Mouse (Mus musculus) heart, postnatal 0 days (tissue): ENCODE data around the gene Gm29427.

Experiments
- CTCF ChIP-seq: IDR thresholded peaks from 2 replicates; pipeline ENCODE4 v1.5.1; 2016; ENCODE audit warnings: antibody characterized with exemption, control low read depth, low read depth
- EP300 ChIP-seq: IDR thresholded peaks from 2 replicates; pipeline ENCODE4 v1.6.1; 2016; ENCODE audit warnings: antibody characterized with exemption, low read depth

DNA sequence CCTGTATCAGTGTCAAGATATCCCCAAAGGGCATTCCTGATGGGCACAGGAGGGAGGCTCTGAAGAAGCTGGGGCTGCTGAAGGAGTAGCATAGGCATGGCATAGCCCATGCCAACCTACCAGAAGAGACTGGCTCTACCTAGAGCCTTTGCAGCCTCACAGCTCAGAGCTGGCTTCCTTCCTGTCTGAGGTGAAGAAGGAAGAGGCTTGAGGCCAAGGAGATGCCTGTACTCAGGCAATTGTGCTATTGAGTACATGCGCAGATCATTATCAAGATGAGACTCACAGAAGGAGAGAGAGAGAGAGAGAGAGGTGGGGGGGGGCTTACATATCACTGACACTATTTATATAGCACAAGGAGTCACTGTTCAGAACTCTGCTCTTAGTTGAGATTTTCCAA lies 28.2 kb upstream of the Gm29427 start:
- TF ChIP-seq CTCF (no peak), EP300 (no peak)
